Mouse (Mus musculus): ENCODE measurements around the gene Serf2.

The Serf2 gene

GRCm38 (mm10) chr2:121448739-121449535, at the start of gene Serf2:
TSS of gene Serf2 (plus strand) at chr2:121449195.
- peak; percentile 99 for DNase-seq

- DNase-seq, result no peak
These were observed 45.7 kb upstream of the Serf2 start for GRCm38 (mm10) chr2:121403296-121403695.

GRCm38 (mm10) chr2:121408160-121408559, 40.8 kb upstream of the Serf2 start:
- peak; percentile 86 for DNase-seq

- DNase-seq, result no peak
These were observed 36.1 kb upstream of the Serf2 start for GRCm38 (mm10) chr2:121412843-121413386.

- DNase-seq, result peak; percentile 96
These were observed 35.5 kb upstream of the Serf2 start, which contains the start of the genes Pdia3 and Catsper2 for GRCm38 (mm10) chr2:121413387-121414042. TSS of gene Pdia3 (plus strand) at chr2:121413775. TSS of gene Catsper2 (minus strand) at chr2:121413792.

GRCm38 (mm10) chr2:121414139-121414685, 34.8 kb upstream of the Serf2 start:
- DNase-seq, result no peak

GRCm38 (mm10) chr2:121415103-121415502, 33.9 kb upstream of the Serf2 start:
- no peak for DNase-seq

- no peak for DNase-seq
These were observed 33.4 kb upstream of the Serf2 start for GRCm38 (mm10) chr2:121415591-121415990.

GRCm38 (mm10) chr2:121416356-121416755, 32.6 kb upstream of the Serf2 start:
- DNase-seq, result no peak

GRCm38 (mm10) chr2:121418476-121418875, 30.5 kb upstream of the Serf2 start:
- DNase-seq, result no peak

- DNase-seq, result no peak
These were observed 25.8 kb upstream of the Serf2 start for GRCm38 (mm10) chr2:121423166-121423565.

GRCm38 (mm10) chr2:121425890-121426289, 23.1 kb upstream of the Serf2 start:
- no peak for DNase-seq

GRCm38 (mm10) chr2:121434854-121435253, 14.1 kb upstream of the Serf2 start:
- DNase-seq, result no peak

- no peak for DNase-seq
These were observed 9.2 kb upstream of the Serf2 start for GRCm38 (mm10) chr2:121439746-121440145.

- no peak for DNase-seq
These were observed 8.0 kb upstream of the Serf2 start for GRCm38 (mm10) chr2:121440834-121441605.

- no peak for DNase-seq
These were observed 7.2 kb upstream of the Serf2 start for GRCm38 (mm10) chr2:121441800-121442199.

GRCm38 (mm10) chr2:121442259-121443067, 6.5 kb upstream of the Serf2 start:
- peak; percentile 73 for DNase-seq

GRCm38 (mm10) chr2:121443068-121443349, 6.0 kb upstream of the Serf2 start:
- DNase-seq, result no peak

GRCm38 (mm10) chr2:121444178-121444577, 4.8 kb upstream of the Serf2 start, which contains the start of gene Ell3:
TSS of gene Ell3 (minus strand) at chr2:121444278.
- no peak for DNase-seq

- DNase-seq, result no peak
These were observed 3.9 kb upstream of the Serf2 start for GRCm38 (mm10) chr2:121445117-121445516.

GRCm38 (mm10) chr2:121446506-121446905, 2.5 kb upstream of the Serf2 start:
- DNase-seq, result no peak

GRCm38 (mm10) chr2:121447006-121447405, 2.0 kb upstream of the Serf2 start:
- DNase-seq, result no peak

Measured in thymus, postnatal 4 days (tissue).